Mouse (Mus musculus) kidney, postnatal 0 days (tissue): ENCODE measurements around the gene Rps11. TPM values are rescaled to one million over a fixed set of nuclear protein-coding genes. Genes with fewer than 3 reads are reported as not detected.
"Not testable (repeated sequence)": the region's sequence is repeated elsewhere in the genome, so short reads cannot be mapped to it uniquely, and the experiment has no call there.

ENCODE experiments used
- ATAC-seq: fragments of 200-750 bp; cut with Nextera tagmentation; replicated peaks from 2 replicates; pipeline ENCODE4 v1.8.0; 2017; ENCODE audit warnings: low read depth, moderate number of reproducible peaks, moderate TSS enrichment, moderate library complexity; ENCODE audit not compliant: low FRiP score
- DNase-seq: peaks from one replicate; pipeline ENCODE4 v3.0.0-alpha.2; 2016; ENCODE audit warnings: low spot score
- H3K27ac ChIP-seq: fragments of 300-500 bp; sonication (generic); 2 replicates; pipeline ENCODE4 v1.5.1; 2014; ENCODE audit warnings: mild to moderate bottlenecking
- H3K27me3 ChIP-seq: fragments of 300-500 bp; sonication (generic); 2 replicates; pipeline ENCODE4 v1.6.1; 2014; ENCODE audit warnings: low read length, mixed read lengths; ENCODE audit not compliant: insufficient read depth
- H3K36me3 ChIP-seq: fragments of 300-500 bp; sonication (generic); 2 replicates; pipeline ENCODE4 v1.6.1; 2014; ENCODE audit warnings: low read length, mixed read lengths; ENCODE audit not compliant: insufficient read depth
- H3K4me1 ChIP-seq: fragments of 300-500 bp; sonication (generic); replicated peaks from 2 replicates; pipeline ENCODE4 v1.6.1; 2014; ENCODE audit warnings: antibody characterized with exemption, low read length, mixed read lengths; ENCODE audit not compliant: insufficient read depth
- H3K4me2 ChIP-seq: fragments of 300-500 bp; sonication (generic); 2 replicates; pipeline ENCODE4 v1.6.1; 2014; ENCODE audit warnings: mild to moderate bottlenecking, low read length, moderate library complexity, mixed read lengths
- H3K4me3 ChIP-seq: fragments of 300-500 bp; sonication (generic); replicated peaks from 2 replicates; pipeline ENCODE4 v1.5.1; 2014; ENCODE audit warnings: low read depth, low read length
- H3K9ac ChIP-seq: fragments of 300-500 bp; sonication (generic); 2 replicates; pipeline ENCODE4 v1.6.1; 2014; ENCODE audit warnings: low read depth, low read length
- H3K9me3 ChIP-seq: fragments of 300-500 bp; sonication (generic); replicated peaks from 2 replicates; pipeline ENCODE4 v1.6.1; 2016; ENCODE audit warnings: low read length, inconsistent platforms, mixed read lengths
- CTCF ChIP-seq: IDR thresholded peaks from 2 replicates; pipeline ENCODE4 v1.5.1; 2016; ENCODE audit warnings: antibody characterized with exemption, low read depth, mild to moderate bottlenecking, moderate library complexity
- WGBS: fragments of 180-500 bp; shearing (Covaris S2); extraction: QIAGEN DNeasy Blood & Tissue Kit; methylation state at CpG from one replicate; pipeline ENCODE4 v1.1.7; 2014; 5-methylcytosine and 5-hydroxymethylcytosine counted together
- polyA plus RNA-seq: library from polyadenylated mRNA; unstranded; fragments of >200 nt; fragmentation: Nextera tagmentation; extraction: Ambion mirVana; gene quantifications from 2 replicates; pipeline ENCODE4 v1.2.1, GENCODE M21; 2015

Rps11 gene
- 1,486 and 1,553 TPM in 2 replicates for polyA plus RNA-seq

- DNase-seq (peak; percentile 99), ATAC-seq (peak; percentile 84)
- Histone ChIP-seq H3K4me1 (peaks cover 36% of the 10 kb centered on the region; the same call in 1 of the 2 replicates), H3K9me3 (no peaks in the 10 kb centered on the region), H3K4me2 (peak within 1 kb of the TSS; percentile 95), H3K27me3 (no peaks in the 10 kb centered on the region), H3K4me3 (peak within 1 kb of the TSS; percentile 94), H3K36me3 (peaks cover 56% of the 10 kb centered on the region), H3K27ac (peak within 1 kb of the TSS; percentile 93), H3K9ac (peak within 1 kb of the TSS; percentile 97)
- no peak for TF ChIP-seq CTCF
- WGBS, result under 1% methylated on average over 59 of the region's 59 CpGs
Measured at GRCm38 (mm10) chr7:45124224-45125143, at the start of gene Rps11. TSS of gene Rps11 (minus strand) at chr7:45124439.

DNA sequence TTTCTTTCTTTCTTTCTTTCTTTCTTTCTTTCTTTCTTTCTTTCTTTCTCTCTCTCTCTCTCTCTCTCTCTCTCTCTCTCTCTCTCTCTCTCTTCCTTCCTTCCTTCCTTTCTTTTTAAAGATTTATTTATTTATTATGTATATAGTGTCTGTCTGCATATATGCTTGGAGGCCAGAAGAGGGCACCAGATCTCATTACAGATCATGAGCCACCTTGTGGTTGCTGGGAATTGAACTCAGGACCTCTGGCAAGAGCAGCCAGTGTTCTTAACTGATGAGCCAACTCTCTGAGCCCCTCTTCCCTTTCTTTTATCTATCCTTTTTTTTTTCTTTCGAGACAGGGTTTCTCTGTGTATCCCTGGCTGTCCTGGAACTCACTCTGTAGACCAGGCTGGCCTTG is 49.5 kb upstream of the Rps11 start:
- ATAC-seq, H3K4me2 ChIP-seq, H3K9ac ChIP-seq, H3K4me1 ChIP-seq, H3K27ac ChIP-seq, H3K36me3 ChIP-seq, H3K4me3 ChIP-seq: not testable (repeated sequence)
- DNase-seq, result peak; percentile 25
- 64% methylated on average over 1 of the region's 1 CpGs for WGBS
- Histone ChIP-seq H3K27me3 (peaks cover 57% of the 10 kb centered on the region), H3K9me3 (peaks cover 10% of the 10 kb centered on the region)
- TF ChIP-seq CTCF, result peak; percentile 69

GRCm38 (mm10) chr7:45172974-45173373 is 48.7 kb upstream of the Rps11 start:
- no peak overlapping the region for H3K4me2 ChIP-seq
- WGBS, result 63% methylated on average over 7 of the region's 7 CpGs
- no peak overlapping the region for H3K9ac ChIP-seq
- H3K4me1 ChIP-seq, result no peaks in the 10 kb centered on the region
- H3K4me3 ChIP-seq, result no peak overlapping the region
- peaks cover 10% of the 10 kb centered on the region for H3K9me3 ChIP-seq
- H3K27me3 ChIP-seq, result peaks cover 55% of the 10 kb centered on the region
- H3K36me3 ChIP-seq, result no peaks in the 10 kb centered on the region
- ATAC-seq (no peak), DNase-seq (no peak)
- no peak overlapping the region for H3K27ac ChIP-seq
- peak; percentile 44 for TF ChIP-seq CTCF

DNA sequence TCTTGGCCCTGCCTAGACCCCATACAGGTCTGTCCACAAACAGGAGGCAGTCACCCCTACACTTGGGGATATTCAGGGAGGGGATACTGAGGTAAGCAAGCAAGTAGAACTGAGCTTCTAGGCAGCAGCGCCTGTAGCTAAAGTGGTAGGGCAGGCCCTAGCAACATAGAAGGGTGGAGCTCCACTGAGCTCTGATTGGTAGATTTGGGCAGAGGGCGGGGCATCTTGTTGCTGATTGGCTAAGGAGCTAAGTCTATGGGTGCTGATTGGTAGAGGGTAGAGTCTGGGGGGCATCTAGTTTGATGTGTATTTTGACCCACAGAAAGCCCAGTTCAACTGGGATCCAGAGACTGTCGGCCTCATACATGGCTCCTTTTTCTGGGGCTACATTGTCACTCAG is 45.3 kb upstream of the Rps11 start:
- Histone ChIP-seq H3K4me1 (no peaks in the 10 kb centered on the region), H3K4me3 (no peak overlapping the region), H3K36me3 (no peaks in the 10 kb centered on the region), H3K27ac (no peak overlapping the region), H3K9ac (no peak overlapping the region), H3K4me2 (no peak overlapping the region), H3K9me3 (peaks cover 10% of the 10 kb centered on the region), H3K27me3 (peaks cover 45% of the 10 kb centered on the region)
- no peak for TF ChIP-seq CTCF
- WGBS, result 91% methylated on average over 3 of the region's 3 CpGs
- DNase-seq (no peak), ATAC-seq (no peak)

DNA sequence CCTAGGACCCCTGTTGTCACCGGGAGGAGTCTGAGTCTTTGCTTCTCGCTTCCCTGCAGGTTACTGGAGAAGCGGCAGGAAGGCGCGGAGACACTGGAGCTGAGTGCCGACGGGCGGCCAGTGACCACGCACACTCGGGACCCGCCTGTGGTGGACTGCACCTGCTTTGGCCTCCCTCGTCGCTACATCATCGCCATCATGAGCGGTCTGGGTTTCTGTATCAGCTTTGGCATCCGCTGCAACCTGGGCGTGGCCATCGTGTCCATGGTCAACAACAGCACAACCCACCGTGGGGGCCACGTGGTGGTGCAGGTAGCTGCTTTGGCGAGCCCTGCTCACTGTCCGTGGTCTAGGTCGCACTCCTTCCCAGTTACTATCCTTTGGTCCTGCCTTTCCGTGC is 44.4 kb upstream of the Rps11 start:
- WGBS, result 6% methylated on average over 24 of the region's 24 CpGs
- Histone ChIP-seq H3K27ac (no peak overlapping the region), H3K4me3 (no peak overlapping the region), H3K4me2 (no peak overlapping the region), H3K27me3 (peaks cover 47% of the 10 kb centered on the region), H3K9ac (0 out of 2 replicates have a peak overlapping the region, but pooled peaks have one; percentile 18), H3K9me3 (peaks cover 10% of the 10 kb centered on the region), H3K36me3 (no peaks in the 10 kb centered on the region), H3K4me1 (peaks cover 3% of the 10 kb centered on the region; the same call in 1 of the 2 replicates)
- ATAC-seq (no peak), DNase-seq (no peak)
- no peak for TF ChIP-seq CTCF

DNA sequence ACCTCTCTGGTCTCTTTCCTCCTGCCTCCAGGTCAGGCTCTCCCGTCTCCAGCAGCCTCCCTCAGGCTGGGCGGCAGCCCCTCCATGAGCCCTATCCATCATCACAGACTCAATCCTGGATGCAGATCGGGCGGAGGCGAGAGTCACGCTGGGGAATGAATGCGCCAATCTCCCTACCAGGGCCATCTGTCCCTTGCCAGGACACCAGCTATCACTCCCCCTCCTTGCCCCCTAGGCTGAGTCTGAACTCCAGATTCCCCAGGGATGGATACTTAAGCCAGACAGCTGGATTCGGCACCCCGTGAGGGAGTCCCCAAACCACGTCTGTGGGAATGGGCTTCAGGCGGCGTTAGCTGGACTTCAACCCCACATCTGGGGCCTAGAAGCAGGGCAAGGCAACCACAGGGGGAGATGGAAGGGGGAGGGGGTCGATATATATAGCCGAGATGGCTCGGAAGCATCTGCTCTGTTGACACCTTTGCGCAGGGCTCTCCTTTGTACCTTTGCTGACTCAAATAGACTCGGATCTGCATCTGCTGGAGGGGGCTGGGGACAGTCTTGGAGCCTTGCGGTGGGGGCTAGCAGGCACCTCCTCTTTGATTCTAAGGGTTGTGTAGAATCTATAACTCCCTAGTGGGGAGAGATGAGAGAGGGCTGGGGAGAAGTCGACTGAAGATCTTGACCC is 43.7 kb upstream of the Rps11 start:
- 4% methylated on average over 19 of the region's 19 CpGs for WGBS
- H3K9me3 ChIP-seq, result peaks cover 10% of the 10 kb centered on the region
- no peak overlapping the region for H3K27ac ChIP-seq
- peaks cover 5% of the 10 kb centered on the region; the same call in 1 of the 2 replicates for H3K4me1 ChIP-seq
- H3K4me3 ChIP-seq, result no peak overlapping the region
- no peak for ATAC-seq
- no peak overlapping the region for H3K9ac ChIP-seq
- no peaks in the 10 kb centered on the region for H3K36me3 ChIP-seq
- TF ChIP-seq CTCF, result no peak
- H3K4me2 ChIP-seq, result no peak overlapping the region
- no peak for DNase-seq
- peaks cover 51% of the 10 kb centered on the region for H3K27me3 ChIP-seq
